Mouse (Mus musculus) spleen, adult 12 weeks (tissue): Measurements from ENCODE around the gene Trp53i13.
"Not testable (repeated sequence)": the region's sequence is repeated elsewhere in the genome, so short reads cannot be mapped to it uniquely, and the experiment has no call there.

Experiments used
- DNase-seq: peaks from one replicate; pipeline ENCODE4 v3.0.0; 2022; ENCODE audit warnings: low spot score

Gene Trp53i13

DNA sequence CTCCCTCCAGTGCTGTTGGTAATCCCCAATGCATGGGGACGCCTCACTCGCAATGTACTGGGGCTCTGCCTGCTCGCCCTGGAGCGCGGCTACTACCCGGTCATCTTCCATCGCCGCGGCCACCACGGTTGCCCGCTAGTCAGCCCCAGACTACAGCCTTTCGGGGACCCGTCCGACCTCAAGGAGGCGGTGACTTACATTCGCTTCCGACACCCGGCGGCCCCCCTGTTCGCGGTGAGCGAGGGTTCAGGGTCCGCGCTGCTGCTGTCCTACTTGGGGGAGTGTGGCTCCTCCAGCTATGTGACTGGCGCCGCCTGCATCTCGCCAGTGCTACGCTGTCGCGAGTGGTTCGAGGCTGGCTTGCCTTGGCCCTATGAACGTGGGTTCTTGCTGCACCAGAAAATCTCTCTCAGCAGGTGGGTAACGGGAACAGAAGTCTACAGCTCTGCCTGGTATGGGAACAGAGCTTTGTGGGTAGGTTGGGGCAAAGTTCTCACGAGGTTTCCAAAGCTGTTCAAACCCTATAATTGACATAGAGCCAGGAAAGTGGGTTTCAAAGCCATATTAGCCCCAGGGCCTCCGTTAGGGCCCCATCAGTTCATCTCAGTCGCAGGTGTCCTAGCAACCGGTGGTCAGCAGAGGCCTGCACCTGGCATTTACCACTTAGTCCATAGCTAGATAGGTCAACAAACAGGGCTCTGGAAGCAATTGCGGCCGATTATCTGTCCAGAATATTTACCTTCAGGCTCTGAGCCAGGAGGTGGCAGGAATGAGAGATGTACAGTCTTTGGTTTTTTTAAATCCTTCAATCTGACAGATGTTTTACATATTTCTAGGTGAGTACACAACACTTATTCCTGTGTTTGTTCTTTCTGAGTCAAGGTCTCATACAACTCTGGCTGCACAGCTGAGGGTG, at the start of gene Trp53i13:
Trp53i13 (minus strand) TSS at position 344 of the 916 bp plus-strand sequence.
- DNase-seq: no peak

DNA sequence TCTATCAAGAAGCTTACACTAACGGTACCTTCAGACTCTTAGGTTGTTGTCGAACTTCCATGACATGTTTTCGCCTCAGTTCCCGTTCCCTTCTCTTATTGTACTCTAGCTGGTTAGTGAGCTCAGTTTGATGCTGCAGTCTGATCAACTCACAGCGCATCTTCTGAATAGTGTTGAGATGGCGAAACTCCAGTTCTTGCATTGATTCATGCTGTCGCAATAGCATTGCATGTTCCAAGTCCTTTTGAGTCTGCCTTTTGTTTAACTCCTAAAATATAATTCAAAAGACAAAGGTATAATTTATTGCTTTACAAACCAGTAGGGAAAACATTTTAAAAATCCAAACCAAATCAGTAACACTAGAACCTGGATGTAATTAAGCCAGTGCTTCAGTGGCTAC, 29.5 kb upstream of the Trp53i13 start:
- DNase-seq: no peak

DNA sequence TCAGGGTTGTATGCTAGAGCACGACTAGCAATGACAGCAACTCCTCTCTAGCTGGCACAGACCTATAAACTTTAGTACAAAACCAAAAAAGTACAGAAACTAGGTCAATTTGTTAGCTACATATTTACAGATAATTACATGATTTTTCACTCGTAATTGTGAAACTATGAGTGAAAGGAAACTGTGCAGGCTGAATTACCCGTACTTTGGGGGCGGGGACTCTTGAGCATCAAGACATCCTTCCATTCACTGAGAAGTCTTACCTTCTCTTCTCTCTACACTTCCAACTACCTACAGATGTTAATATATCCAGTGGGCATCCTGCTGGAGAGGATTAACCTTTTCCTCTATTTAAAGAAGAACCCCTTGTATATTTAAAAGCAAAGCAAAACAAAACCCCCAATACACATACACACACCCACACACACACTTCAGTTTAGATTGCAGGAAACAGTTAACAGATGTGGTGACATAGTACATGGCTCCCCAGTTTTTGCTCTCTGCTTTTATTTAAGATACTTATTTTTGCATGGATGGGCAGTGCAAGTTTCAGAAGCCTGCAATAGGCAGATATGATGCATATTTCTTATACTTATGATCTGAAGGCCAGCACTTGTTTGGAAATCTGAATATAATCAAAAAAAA, 16.5 kb upstream of the Trp53i13 start:
- DNase-seq: no peak

DNA sequence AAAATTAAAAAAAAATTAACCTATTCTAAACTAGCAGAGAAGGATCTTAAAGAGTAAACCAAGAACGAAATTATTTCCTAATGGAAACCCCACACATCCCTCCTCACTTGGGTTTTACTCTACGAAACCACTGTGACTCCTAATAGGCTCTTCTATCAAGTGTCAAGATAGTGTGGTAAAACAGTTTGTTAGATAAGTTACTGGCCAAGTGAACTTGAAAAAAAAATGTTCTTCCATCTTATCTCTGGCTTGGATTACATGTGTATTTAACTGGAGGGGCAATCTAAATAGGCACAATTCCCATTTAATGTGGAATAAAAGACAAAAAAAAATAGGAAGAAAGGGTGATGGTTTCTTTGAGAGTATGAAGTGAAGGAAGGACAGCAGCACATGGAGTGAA, 15.1 kb upstream of the Trp53i13 start:
- no peak for DNase-seq

DNA sequence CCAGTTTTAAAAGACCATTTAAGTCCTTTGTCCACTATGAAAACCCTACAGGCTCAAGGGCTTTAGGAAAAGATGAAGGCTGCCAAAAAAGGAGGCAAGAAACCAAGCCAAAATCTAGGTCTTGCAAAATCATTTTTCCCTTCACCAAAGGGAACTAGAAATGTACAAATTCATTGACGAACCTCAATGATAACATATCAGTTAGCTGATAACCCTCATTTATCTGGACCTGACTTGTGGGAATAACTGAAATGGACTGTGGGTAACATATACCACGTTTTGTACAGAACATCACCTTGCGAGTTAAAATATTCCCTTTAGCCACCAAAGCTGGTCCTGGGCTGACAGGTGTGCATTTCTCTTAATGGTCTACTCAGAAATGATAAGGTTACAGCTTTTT, 13.9 kb upstream of the Trp53i13 start:
- no peak for DNase-seq

DNA sequence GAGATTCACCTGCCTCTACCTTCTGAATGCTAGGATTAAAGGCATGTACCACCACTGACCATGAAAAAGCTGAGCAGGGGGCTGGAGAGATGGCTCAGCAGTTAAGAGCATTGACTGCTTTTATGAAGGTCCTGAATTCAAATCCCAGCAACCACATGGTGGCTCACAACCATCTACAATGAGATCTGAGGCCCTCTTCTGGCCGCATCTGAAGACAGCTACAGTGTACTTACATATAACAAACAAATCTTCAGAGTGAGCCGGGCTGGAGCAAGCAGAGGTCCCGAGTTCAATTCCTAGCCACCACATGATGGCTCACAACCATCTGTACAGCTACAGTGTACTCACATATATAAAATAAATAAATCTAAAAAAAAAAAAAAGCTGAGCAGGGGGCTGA, 12.6 kb upstream of the Trp53i13 start:
- DNase-seq: not testable (repeated sequence)

DNA sequence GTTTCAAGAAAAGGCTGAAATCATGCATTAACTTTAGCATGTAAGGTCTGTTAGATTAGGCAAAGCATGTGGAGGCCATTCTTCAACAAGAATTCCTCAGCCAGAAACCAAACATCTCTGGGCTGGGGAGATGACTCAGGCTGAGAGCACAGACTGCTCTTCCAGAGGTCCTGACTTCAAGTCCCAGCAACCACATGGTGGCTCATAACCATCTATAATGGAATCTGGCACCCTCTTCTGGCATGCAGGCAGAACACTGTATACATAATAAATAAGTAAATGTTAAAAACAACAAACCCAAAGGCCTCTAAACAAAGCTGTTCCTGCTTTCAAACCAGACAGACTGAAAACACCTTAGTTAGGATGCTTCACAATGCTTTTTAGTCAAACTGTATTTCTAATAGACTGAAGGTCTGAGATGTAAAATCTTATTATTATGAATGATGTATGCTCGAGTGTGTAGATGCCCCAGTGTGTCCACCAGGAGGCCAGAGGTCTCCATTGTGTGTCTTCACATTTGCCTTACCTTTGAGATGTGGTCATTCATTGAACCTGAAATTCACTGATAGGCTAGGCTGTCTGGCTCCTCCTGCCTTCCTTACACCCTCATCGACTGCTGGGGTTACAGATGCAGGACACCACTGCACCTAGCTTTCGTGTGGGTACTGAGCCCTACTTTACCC, 10.2 kb upstream of the Trp53i13 start:
- no peak for DNase-seq

DNA sequence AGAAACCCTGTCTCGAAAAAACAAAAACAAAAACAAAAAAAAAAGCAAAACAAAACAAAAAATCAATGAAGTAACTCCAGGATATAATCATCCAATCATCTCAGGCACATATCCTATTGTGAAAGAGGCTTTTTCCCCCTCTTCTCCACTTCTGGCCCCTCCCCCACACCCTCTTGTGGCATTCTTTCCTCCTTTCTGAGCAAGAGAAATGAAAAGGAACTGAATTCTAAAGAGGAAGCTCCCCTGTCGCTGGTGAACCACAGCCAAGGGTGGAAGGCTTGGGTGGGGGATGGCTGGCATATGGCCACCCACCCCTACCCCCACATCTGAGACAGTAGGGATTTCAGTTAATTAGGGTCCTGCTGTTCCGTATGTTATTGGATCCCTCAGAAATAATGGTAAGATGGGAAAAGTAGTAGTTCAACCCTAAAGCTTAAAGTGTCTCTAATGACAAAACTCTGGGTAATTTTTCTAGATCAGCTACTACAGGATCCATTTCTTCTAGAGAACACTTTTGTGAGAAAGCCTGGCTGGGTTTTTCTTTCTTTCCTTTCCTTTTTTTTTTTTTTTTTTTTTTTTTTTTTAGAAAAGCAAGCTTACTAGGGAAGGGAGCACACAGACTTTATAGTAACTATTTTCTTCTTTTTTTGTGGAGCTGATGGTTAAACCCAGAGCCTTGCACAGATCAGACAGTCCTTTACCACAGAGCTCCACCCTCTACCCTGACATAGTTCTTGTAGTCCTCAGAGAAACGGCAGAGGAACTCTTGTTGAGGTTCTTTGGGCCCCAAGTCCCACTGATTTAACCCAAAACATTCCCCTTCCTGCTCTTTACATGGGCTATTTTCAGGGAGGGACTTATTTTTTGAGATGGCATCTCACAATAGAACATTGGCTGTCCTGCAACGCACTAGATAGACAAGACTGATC, 5.1 kb upstream of the Trp53i13 start:
- no peak for DNase-seq

DNA sequence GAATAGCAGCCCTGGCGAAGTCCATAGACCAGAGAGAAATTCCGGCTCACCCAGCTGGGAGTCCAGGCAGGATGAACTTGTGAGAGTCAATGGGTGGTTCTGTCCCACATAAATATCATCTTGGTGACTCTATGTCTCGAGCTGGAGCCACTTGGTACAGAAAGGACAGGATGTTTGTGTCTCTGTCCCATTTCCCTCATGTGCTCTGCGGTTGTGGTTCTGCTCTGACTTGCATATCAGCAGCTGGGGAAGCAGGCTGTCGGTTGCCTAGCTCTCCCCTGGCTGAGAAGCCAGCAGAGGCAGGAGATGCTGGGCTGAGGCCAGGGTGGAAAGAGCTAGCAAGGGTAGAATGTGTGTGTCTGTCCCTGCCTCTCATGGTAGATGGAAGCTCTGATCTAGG, 3.3 kb upstream of the Trp53i13 start, which contains the start of gene Gm10392:
Gm10392 (minus strand) TSS at position 156 of the 400 bp plus-strand sequence.
- no peak for DNase-seq

DNA sequence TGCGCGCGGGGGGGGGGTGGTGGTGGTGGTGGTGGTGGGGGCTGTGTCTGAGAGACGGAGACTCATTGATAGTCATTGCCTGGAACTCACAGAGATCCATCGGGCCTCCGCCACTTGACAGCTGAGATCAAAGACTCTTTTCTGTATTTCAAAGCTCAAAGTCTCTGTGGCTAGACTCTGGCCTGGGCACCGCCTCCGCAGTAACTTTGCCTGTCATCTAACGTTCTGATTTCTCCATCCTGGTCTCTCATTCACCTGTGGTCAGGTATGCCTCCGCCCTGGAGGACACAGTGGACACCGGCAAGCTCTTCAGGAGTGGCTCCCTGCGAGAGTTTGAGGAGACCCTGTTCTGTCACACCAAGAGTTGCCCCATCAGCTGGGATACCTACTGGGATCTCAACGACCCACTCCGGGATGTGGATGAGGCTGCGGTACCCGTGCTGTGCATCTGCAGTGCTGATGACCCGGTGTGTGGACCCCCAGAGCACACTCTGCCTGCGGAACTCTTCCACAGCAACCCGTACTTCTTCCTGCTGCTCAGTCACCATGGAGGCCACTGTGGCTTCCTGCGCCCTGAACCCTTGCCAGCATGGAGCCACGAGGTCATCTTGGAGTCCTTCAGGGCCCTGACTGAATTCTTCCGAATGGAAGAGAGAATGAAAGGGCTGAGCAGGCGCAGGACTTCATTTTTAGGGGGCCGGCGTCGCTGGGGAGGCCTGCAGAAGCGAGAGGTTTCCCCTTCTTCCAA, 2.4 kb upstream of the Trp53i13 start:
- DNase-seq: no peak

DNA sequence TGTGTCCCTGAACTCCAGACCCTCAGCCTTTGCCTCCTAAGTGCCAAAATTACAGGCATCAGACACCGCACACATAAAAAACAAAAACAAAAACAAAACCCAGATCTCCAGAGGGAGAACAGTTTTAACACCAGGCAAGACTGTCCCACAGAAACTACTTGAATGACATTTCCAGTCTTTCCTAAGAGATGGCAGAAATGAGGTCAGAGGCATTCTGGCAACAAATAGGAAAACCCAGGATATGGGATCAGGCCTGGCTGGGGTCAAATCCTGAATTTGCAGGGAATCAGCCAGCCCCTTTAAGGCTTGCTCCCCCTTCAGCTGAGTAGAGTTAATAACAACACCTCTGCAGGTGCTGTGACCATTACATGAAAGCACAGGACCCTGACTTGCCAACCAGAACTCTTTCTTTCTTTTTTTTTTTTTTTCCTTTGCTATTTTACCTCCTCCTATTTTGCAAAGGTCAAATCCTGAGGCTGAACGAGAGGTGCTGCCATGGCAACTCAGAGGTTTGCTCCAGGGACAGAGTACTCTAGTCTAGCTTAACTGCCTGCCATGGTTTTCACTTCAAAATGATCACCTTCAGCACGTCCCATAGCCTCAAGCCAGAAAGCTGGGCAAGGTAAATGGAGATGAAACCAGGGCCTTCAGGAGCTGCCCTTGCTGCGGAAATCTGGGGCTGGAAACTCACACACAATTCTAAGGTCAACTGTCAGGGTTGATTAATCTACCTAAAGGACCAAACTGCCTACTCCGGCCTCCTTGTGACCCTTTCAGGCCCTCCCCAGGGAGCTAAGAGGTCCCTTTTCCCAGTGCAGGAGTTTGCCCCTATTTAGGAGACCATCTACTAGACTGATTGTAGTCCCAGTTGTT, 1.0 kb upstream of the Trp53i13 start:
- no peak for DNase-seq

DNA sequence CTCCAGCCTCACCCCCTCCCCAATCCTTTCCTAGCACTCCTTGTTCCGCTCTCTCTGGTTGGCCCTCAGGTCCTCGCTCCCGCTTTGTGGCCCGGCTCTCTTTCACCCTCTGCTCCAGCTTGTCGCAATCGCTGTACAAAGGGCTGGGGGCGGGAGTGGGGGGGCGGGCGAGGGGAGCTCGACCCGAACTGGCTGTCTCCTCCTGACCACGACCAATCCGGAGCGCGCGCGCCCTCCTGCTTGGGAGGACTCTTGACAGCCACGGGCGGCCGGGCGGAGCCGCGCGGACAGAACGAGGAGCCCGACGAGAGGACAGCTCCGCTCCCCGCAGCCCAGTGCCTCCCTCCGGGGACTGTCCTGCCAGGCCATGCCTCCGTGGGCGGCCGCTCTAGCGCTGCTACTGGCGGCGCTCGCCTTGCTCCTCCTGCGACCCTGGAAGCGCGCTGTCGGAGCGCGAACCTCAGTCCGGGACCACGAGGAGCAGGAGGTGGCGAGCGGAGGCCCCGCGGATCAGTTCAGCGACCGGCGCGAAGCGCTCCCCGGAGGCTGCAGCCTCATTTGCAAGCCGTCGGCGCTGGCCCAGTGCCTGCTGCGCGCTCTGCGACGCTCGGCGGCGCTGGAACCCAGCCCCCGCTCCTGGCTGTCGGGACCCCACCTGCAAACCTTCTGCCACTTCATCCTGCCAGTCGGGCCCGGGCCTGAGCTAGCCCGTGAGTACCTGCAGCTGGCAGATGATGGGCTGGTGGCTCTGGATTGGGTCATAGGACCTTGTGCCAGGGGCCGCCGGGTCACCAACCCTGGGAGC, 746 bp downstream of the Trp53i13 start, which contains the start of gene Abhd15:
Abhd15 (plus strand) TSS at position 290 of the 805 bp plus-strand sequence.
- peak; percentile 51 for DNase-seq

DNA sequence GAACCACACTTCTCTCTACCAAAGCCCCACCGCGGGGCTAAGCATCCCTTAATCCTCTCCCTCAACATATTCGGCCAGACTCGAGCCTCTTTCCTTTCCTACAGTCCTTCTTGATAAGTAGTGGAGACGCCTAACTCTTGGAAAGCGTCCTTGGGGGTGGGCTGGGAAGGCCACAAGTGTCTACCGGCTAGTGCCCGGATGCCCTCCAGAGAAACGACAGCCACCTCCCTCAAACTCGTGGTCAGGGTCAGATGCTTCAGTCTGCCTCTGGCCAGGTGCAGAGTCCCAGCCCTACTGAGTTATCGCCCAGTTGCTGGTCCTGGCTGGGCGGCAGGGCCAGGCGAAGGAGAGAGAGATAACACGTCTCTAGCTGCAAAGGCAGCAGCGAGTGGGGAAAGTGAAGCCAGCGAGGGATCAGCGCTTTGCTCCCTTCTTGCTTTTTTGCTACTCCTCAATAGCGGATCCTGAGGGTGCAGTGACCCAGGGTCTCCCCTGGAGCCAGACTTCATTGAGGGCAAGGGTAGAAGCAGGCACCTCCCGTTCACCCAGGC, 1.4 kb downstream of the Trp53i13 start:
- no peak for DNase-seq

DNA sequence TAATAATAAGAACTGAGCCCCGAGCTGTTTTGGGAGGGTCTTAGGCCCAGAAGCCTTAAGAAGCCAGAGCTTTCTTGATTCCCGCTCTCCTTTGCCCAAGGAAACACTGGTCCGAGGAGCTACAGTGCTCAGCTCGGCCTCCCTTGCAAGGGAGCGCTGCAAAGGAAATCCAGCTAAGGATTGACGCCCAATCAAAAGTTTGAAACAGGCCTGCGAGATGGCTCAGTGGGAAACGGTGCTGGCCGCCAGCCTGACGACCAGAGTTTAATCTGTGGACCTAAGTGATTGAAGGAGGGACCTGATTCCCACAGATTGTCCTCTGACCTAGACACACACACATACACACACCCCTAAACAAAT, 2.0 kb downstream of the Trp53i13 start:
- no peak for DNase-seq

DNA sequence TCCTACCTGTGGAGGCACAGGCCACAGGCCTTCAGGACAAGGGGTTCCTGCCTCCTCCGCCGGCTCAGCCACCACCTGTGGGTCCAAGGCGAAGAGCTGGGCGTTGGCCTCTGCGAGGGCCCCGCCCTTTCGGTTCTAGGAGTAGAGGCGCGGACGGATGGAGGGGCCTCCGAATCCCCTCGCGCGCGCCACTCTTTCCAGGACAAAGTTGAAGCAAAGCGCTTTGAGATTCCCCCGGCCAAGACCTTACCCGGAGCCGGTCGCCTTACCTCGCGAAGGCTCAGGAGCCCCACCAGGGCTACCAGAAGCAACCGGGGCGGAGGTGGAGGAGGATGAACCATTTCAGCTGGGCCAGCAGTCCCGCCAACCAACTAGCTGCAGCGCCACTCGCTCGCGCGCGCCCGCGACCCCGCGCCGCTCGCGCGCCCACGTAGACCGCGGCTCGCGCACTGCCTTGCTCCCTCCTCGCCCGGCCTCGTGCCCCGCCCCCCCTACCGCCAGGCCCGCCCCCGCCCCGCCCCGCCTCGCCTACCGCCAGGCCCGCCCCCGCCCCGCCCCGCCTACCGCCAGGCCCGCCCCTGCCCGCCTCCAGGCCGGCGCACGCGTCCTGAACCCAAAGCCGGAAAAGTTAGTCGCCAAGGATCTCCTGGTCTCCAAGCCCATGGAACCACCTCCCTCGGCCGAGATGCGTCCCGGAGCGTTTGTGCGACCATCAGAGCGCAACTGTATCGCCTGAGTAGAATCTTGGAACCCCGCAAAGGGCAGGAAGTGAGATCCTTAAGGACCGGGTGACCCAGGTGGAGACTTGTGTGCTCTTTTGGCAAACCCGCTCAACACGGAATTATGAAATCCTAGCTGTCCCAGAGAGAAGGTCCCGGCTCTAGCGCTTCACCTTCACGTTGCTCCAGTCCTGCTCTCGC, 2.6 kb downstream of the Trp53i13 start:
- peak; percentile 76 for DNase-seq

DNA sequence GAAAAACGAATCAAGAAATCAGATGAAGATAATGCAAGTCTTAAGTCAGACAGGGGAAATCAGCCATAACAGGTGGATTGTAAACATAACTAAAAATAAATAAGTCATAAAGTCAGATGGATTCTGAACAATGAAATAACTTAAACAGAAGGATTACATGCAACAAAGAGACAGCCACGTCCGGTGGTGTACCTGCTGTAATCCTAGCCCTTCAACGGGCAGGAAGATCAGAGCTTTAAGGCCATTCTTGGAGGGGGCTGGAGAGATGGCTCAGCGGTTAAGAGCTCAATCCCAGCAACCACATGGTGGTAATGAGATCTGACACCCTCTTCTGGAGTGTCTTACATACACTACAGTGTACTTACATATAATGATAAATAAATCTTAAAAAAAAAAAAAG, 4.4 kb downstream of the Trp53i13 start:
- DNase-seq: no peak
